Mouse (Mus musculus) CH12.LX (cell line): ENCODE results near the gene Egfl7. TPM values are rescaled to one million over a fixed set of nuclear protein-coding genes. Genes with fewer than 3 reads are reported as not detected.

Source experiments
- DNase-seq: peaks from one replicate; pipeline ENCODE4 v3.0.0-alpha.2; 2013; ENCODE audit errors: extremely low read depth
- H3K27ac ChIP-seq: 2 replicates; pipeline ENCODE4 v1.5.1; 2012; ENCODE audit warnings: low read depth, mild to moderate bottlenecking, control low read depth, moderate library complexity; ENCODE audit not compliant: insufficient read depth
- H3K27me3 ChIP-seq: replicated peaks from 2 replicates; pipeline ENCODE3; 2012; ENCODE audit warnings: inconsistent platforms
- H3K36me3 ChIP-seq, 2 experiments: replicated peaks in 1 of 2; 2 replicates each; pipeline versions ENCODE3 to v1.6.1; 2012; ENCODE audit warnings: inconsistent platforms in 1 of 2, low read length in 1 of 2, mild to moderate bottlenecking in 1 of 2, mixed read lengths in 1 of 2, moderate library complexity in 1 of 2; ENCODE audit not compliant: control insufficient read depth in 1 of 2, insufficient read depth in 1 of 2
- H3K4me1 ChIP-seq, 2 experiments: 2 replicates each; pipeline ENCODE4 v1.6.1; 2012; ENCODE audit warnings: inconsistent platforms in 1 of 2, moderate library complexity in 1 of 2; ENCODE audit not compliant: insufficient read depth in 2 of 2, control insufficient read depth in 1 of 2
- H3K4me2 ChIP-seq: 2 replicates; pipeline ENCODE4 v1.6.1; 2012; ENCODE audit warnings: low read depth, mild to moderate bottlenecking, control low read depth; ENCODE audit not compliant: poor library complexity, insufficient read depth, severe bottlenecking
- H3K4me3 ChIP-seq, 3 experiments: fragments of 150-350 bp in 1 of 3; sonication (generic) in 1 of 3; replicated peaks in 1 of 3; 2 replicates each; pipeline versions ENCODE3 to v1.5.1; 2011 to 2012; ENCODE audit warnings: low read depth in 2 of 3, low read length in 2 of 3, mild to moderate bottlenecking in 2 of 3, moderate library complexity in 2 of 3, control low read depth in 1 of 3, improper control_type of control experiment in 1 of 3, inconsistent platforms in 1 of 3, mixed read lengths in 1 of 3; ENCODE audit not compliant: poor library complexity in 1 of 3
- H3K79me2 ChIP-seq: replicated peaks from 2 replicates; pipeline ENCODE4 v1.6.1; 2012; ENCODE audit warnings: mild to moderate bottlenecking, moderate library complexity; ENCODE audit not compliant: control insufficient read depth, poor library complexity, insufficient read depth, severe bottlenecking; ENCODE audit errors: extremely low read depth
- H3K9ac ChIP-seq: 2 replicates; pipeline ENCODE4 v1.6.1; 2012; ENCODE audit warnings: low read depth, mild to moderate bottlenecking, control low read depth, moderate library complexity; ENCODE audit not compliant: insufficient read depth
- H3K9me3 ChIP-seq: replicated peaks from 2 replicates; pipeline ENCODE3; 2012; ENCODE audit warnings: low read length, inconsistent platforms, mixed read lengths
- CTCF ChIP-seq, 2 experiments: IDR thresholded peaks in 1 of 2; conservative IDR thresholded peaks in 1 of 2; 2 replicates each; pipeline ENCODE4 v1.5.1; 2011 to 2012; ENCODE audit warnings: low read depth in 2 of 2, low read length in 2 of 2, improper control_type of control experiment in 1 of 2, inconsistent platforms in 1 of 2, mild to moderate bottlenecking in 1 of 2, moderate library complexity in 1 of 2
- E2F4 ChIP-seq: IDR thresholded peaks from 2 replicates; pipeline ENCODE4 v1.6.1; 2011; ENCODE audit warnings: low read depth, low read length, improper control_type of control experiment; ENCODE audit not compliant: insufficient replicate concordance
- ELF1 ChIP-seq: IDR thresholded peaks from 2 replicates; pipeline ENCODE4 v1.6.1; 2014; ENCODE audit warnings: low read depth, mild to moderate bottlenecking, inconsistent platforms, low read length, improper control_type of control experiment
- IRF4 ChIP-seq: IDR thresholded peaks from 2 replicates; pipeline ENCODE4 v1.6.1; 2014; ENCODE audit warnings: low read depth, mild to moderate bottlenecking, inconsistent platforms, low read length, improper control_type of control experiment
- KAT2A ChIP-seq: IDR thresholded peaks from 2 replicates; pipeline ENCODE4 v1.6.1; 2012; ENCODE audit warnings: low read length, improper control_type of control experiment, inconsistent platforms; ENCODE audit not compliant: insufficient replicate concordance
- MXI1 ChIP-seq: IDR thresholded peaks from 2 replicates; pipeline ENCODE4 v1.6.1; 2011; ENCODE audit warnings: mild to moderate bottlenecking, low read depth, low read length, improper control_type of control experiment
- MYC ChIP-seq: IDR thresholded peaks from 2 replicates; pipeline ENCODE4 v1.6.1; 2011; ENCODE audit warnings: low read depth, mild to moderate bottlenecking, improper control_type of control experiment, low read length
- NELFE ChIP-seq: IDR thresholded peaks from 2 replicates; pipeline ENCODE4 v1.6.1; 2011; ENCODE audit warnings: low read depth, low read length, improper control_type of control experiment
- NRF1 ChIP-seq: IDR thresholded peaks from 2 replicates; pipeline ENCODE4 v1.6.1; 2014; ENCODE audit warnings: low read depth, mild to moderate bottlenecking, inconsistent platforms, low read length, improper control_type of control experiment, moderate library complexity
- PAX5 ChIP-seq: IDR thresholded peaks from 2 replicates; pipeline ENCODE4 v1.6.1; 2012; ENCODE audit warnings: low read length, inconsistent platforms, mixed read lengths
- POLR2AphosphoS2 ChIP-seq: IDR thresholded peaks from 2 replicates; pipeline ENCODE4 v1.6.1; 2011; ENCODE audit warnings: low read depth, low read length, improper control_type of control experiment
- RAD21 ChIP-seq: IDR thresholded peaks from 2 replicates; pipeline ENCODE4 v1.6.1; 2011; ENCODE audit warnings: low read depth, mild to moderate bottlenecking, low read length, improper control_type of control experiment, moderate library complexity
- RCOR1 ChIP-seq: conservative IDR thresholded peaks from 2 replicates; pipeline ENCODE4 v1.6.1; 2012; ENCODE audit warnings: low read depth, mild to moderate bottlenecking, inconsistent platforms, low read length, improper control_type of control experiment
- SIN3A ChIP-seq: IDR thresholded peaks from 2 replicates; pipeline ENCODE4 v1.6.1; 2012; ENCODE audit warnings: low read length, improper control_type of control experiment, inconsistent platforms
- SMC3 ChIP-seq: IDR thresholded peaks from 2 replicates; pipeline ENCODE4 v1.6.1; 2011; ENCODE audit warnings: low read depth, low read length, improper control_type of control experiment
- TCF12 ChIP-seq: IDR thresholded peaks from 2 replicates; pipeline ENCODE4 v1.6.1; 2014; ENCODE audit warnings: low read depth, mild to moderate bottlenecking, inconsistent platforms, low read length, improper control_type of control experiment
- USF1 ChIP-seq: IDR thresholded peaks from 2 replicates; pipeline ENCODE4 v1.6.1; 2014; ENCODE audit warnings: low read depth, mild to moderate bottlenecking, inconsistent platforms, low read length, improper control_type of control experiment
- ZNF384 ChIP-seq: IDR thresholded peaks from 2 replicates; pipeline ENCODE4 v1.6.1; 2012; ENCODE audit warnings: low read depth, low read length, improper control_type of control experiment, inconsistent platforms
- dilution Hi-C: fragments of 300-500 bp; cut with MboI; formaldehyde crosslinking; loops from 2 replicates; pipeline ENCODE4 v1.14.3; 2020; ENCODE audit warnings: low sequenced_read_pairs; ENCODE audit not compliant: extremely low pct_unique_long_range_greater_than_20kb, extremely low pct_ligation_motif_present
- in situ Hi-C: fragments of 300-500 bp; cut with MboI; formaldehyde crosslinking; loops from 3 replicates; pipeline ENCODE4 v1.14.3; 2019; ENCODE audit warnings: low sequenced_read_pairs, low pct_ligation_motif_present, low pct_unique_long_range_greater_than_20kb, mixed read lengths
- polyA plus RNA-seq: library from polyadenylated mRNA; unstranded; fragments of >175 nt; gene quantifications from 2 replicates; pipeline ENCODE4 v1.2.1, GENCODE M21; 2012; ENCODE audit warnings: low read depth; ENCODE audit not compliant: insufficient read length
- total RNA-seq, 2 experiments: library from RNA; depleted of rRNA; stranded (reverse); fragments of 300-350 nt in 1 of 2; fragments of >200 nt in 1 of 2; gene quantifications; 2 replicates each; pipeline ENCODE4 v1.2.3; 2012 to 2014

The Egfl7 gene
- total and polyA plus RNA-seq, 3 experiments = 20.1 to 39.3 (median 24.7) TPM

GRCm38 (mm10) chr2:26573396-26573795 is 6.4 kb upstream of the Egfl7 start:
- Histone ChIP-seq H3K4me2 (no peak overlapping the region), H3K4me3 (no peak overlapping the region), H3K27ac (no peak overlapping the region), H3K4me1 (peaks cover 18 to 48% of the 10 kb centered on the region in 2 experiments), H3K27me3 (peaks cover 2% of the 10 kb centered on the region), H3K36me3 (no peaks in the 10 kb centered on the region), H3K9me3 (no peaks in the 10 kb centered on the region), H3K9ac (no peak overlapping the region), H3K79me2 (no peaks in the 10 kb centered on the region)
- TF ChIP-seq ELF1 = no peak
- dilution Hi-C loops (no loop called here), in situ Hi-C loops (no loop called here)
- DNase-seq = no peak

- Histone ChIP-seq H3K27ac (no peak overlapping the region), H3K9ac (no peak overlapping the region), H3K4me1 (peaks cover 20 to 52% of the 10 kb centered on the region in 2 experiments)
- no peak for TF ChIP-seq KAT2A
- no peak for TF ChIP-seq POLR2AphosphoS2
- TF ChIP-seq ZNF384 = no peak
- TF ChIP-seq SIN3A = no peak
- TF ChIP-seq CTCF (conservative IDR thresholded peaks at IDR 0.05 in 1 of 2, IDR thresholded peaks at IDR 0.05 in 1 of 2; ENCODE audit: low read depth in 2 of 2, low read length in 2 of 2) = no peak
- TF ChIP-seq ELF1 = no peak
- no peak for TF ChIP-seq USF1
- TF ChIP-seq RAD21 = no peak
- TF ChIP-seq NRF1 = no peak
- TF ChIP-seq IRF4 = no peak
- no peak for TF ChIP-seq MYC
- TF ChIP-seq, all 38 proteins: peak for 0
- Histone ChIP-seq H3K4me2 (no peak overlapping the region), H3K4me3 (no peak overlapping the region), H3K27me3 (no peaks in the 10 kb centered on the region), H3K36me3 (no peaks in the 10 kb centered on the region), H3K79me2 (no peaks in the 10 kb centered on the region), H3K9me3 (no peaks in the 10 kb centered on the region)
- DNase-seq = no peak
- dilution Hi-C loops (no loop called here), in situ Hi-C loops (no loop called here)
Observed at GRCm38 (mm10) chr2:26573807-26574206, 6.0 kb upstream of the Egfl7 start.

GRCm38 (mm10) chr2:26574862-26575261 is 5.0 kb upstream of the Egfl7 start:
- Histone ChIP-seq H3K4me2 (no peak overlapping the region), H3K9me3 (no peaks in the 10 kb centered on the region), H3K79me2 (no peaks in the 10 kb centered on the region), H3K4me3 (no peak overlapping the region), H3K27ac (no peak overlapping the region), H3K4me1 (peaks cover 22 to 54% of the 10 kb centered on the region in 2 experiments), H3K27me3 (no peaks in the 10 kb centered on the region), H3K36me3 (no peaks in the 10 kb centered on the region), H3K9ac (no peak overlapping the region)
- no peak for DNase-seq
- in situ Hi-C loops (no loop called here), dilution Hi-C loops (no loop called here)
- no peak for TF ChIP-seq SMC3
- TF ChIP-seq RCOR1 = no peak
- no peak for TF ChIP-seq POLR2AphosphoS2
- TF ChIP-seq TCF12 = no peak
- TF ChIP-seq NELFE = no peak
- no peak for TF ChIP-seq ZNF384
- TF ChIP-seq E2F4 = no peak
- no peak for TF ChIP-seq MXI1
- no peak for TF ChIP-seq PAX5
